Mouse (Mus musculus): ENCODE measurements at regions not wholly inside any gene's neighbourhood (a gene's known extent, or its start where the extent isn't known, plus 50 kb on each side); places are given as distances from the start of the nearest gene placed in this dataset.
"Not testable (repeated sequence)": the region's sequence is repeated elsewhere in the genome, so short reads cannot be mapped to it uniquely, and the experiment has no call there.

GRCm38 (mm10) chr17:4884083-4884482, 110.0 kb upstream of the Arid1b start:
- no peaks in the 10 kb centered on the region for H3K79me2 ChIP-seq (ENCODE audit: control insufficient read depth, insufficient read depth)
- H3ac ChIP-seq (ENCODE audit: control insufficient read depth, insufficient read length), result no peak overlapping the region
- no peak overlapping the region for H3K4me2 ChIP-seq (ENCODE audit: low read depth)
- H3K36me3 ChIP-seq (ENCODE audit: control insufficient read depth, insufficient read depth), result no peaks in the 10 kb centered on the region
- peaks cover 6% of the 10 kb centered on the region for H3K27me3 ChIP-seq (ENCODE audit: control insufficient read depth, insufficient read depth, insufficient read length)
- TF ChIP-seq POLR2AphosphoS2 (IDR thresholded peaks at IDR 0.05; ENCODE audit: insufficient read length, low read depth) (no peak), CEBPB (IDR thresholded peaks at IDR 0.05; ENCODE audit: insufficient read depth, poor library complexity, severe bottlenecking) (no peak), MYOD1 (IDR thresholded peaks at IDR 0.05; ENCODE audit: control insufficient read depth in 1 of 3, insufficient read length in 2 of 3, low read depth in 2 of 3) (no peak), TCF12 (IDR thresholded peaks at IDR 0.05; ENCODE audit: insufficient read depth, poor library complexity, severe bottlenecking) (no peak), USF1 (IDR thresholded peaks at IDR 0.05; ENCODE audit: low read depth) (no peak), TCF3 (IDR thresholded peaks at IDR 0.05; ENCODE audit: insufficient read length, low read depth) (no peak), POLR2A (IDR thresholded peaks at IDR 0.05; ENCODE audit: insufficient read length, low read depth) (no peak), MYOG (IDR thresholded peaks at IDR 0.05; ENCODE audit: control insufficient read depth in 1 of 3, insufficient read depth in 1 of 3, insufficient read length in 2 of 3, low read depth in 2 of 3) (no peak), SRF (IDR thresholded peaks at IDR 0.05; ENCODE audit: control insufficient read depth, insufficient read length, low read depth) (no peak), REST (IDR thresholded peaks at IDR 0.05; ENCODE audit: insufficient read depth, insufficient read length) (no peak), E2F4 (IDR thresholded peaks at IDR 0.05; ENCODE audit: insufficient read depth) (no peak)
- H3K4me3 ChIP-seq, result no peak overlapping the region

GRCm38 (mm10) chr17:4884761-4885160, 109.4 kb upstream of the Arid1b start:
- no peak for TF ChIP-seq POLR2AphosphoS2 (IDR thresholded peaks at IDR 0.05; ENCODE audit: insufficient read length, low read depth)
- no peak for TF ChIP-seq TCF3 (IDR thresholded peaks at IDR 0.05; ENCODE audit: insufficient read length, low read depth)
- TF ChIP-seq CEBPB (IDR thresholded peaks at IDR 0.05; ENCODE audit: insufficient read depth, poor library complexity, severe bottlenecking), result no peak
- no peak for TF ChIP-seq MAX (IDR thresholded peaks at IDR 0.05; ENCODE audit: low read depth)
- no peak for TF ChIP-seq USF1 (IDR thresholded peaks at IDR 0.05; ENCODE audit: low read depth)
- no peak for TF ChIP-seq MYOG (IDR thresholded peaks at IDR 0.05; ENCODE audit: control insufficient read depth in 1 of 3, insufficient read depth in 1 of 3, insufficient read length in 2 of 3, low read depth in 2 of 3)
- TF ChIP-seq SRF (IDR thresholded peaks at IDR 0.05; ENCODE audit: control insufficient read depth, insufficient read length, low read depth), result no peak
- no peak for TF ChIP-seq MYOD1 (IDR thresholded peaks at IDR 0.05; ENCODE audit: control insufficient read depth in 1 of 3, insufficient read length in 2 of 3, low read depth in 2 of 3)
- TF ChIP-seq POLR2A (IDR thresholded peaks at IDR 0.05; ENCODE audit: insufficient read length, low read depth), result no peak
- no peak for TF ChIP-seq TCF12 (IDR thresholded peaks at IDR 0.05; ENCODE audit: insufficient read depth, poor library complexity, severe bottlenecking)
- no peak for TF ChIP-seq E2F4 (IDR thresholded peaks at IDR 0.05; ENCODE audit: insufficient read depth)
- no peak for TF ChIP-seq REST (IDR thresholded peaks at IDR 0.05; ENCODE audit: insufficient read depth, insufficient read length)
- peaks cover 6% of the 10 kb centered on the region for H3K27me3 ChIP-seq (ENCODE audit: control insufficient read depth, insufficient read depth, insufficient read length)
- no peaks in the 10 kb centered on the region for H3K36me3 ChIP-seq (ENCODE audit: control insufficient read depth, insufficient read depth)
- H3ac ChIP-seq (ENCODE audit: control insufficient read depth, insufficient read length), result no peak overlapping the region
- H3K4me2 ChIP-seq (ENCODE audit: low read depth), result no peak overlapping the region
- no peaks in the 10 kb centered on the region for H3K79me2 ChIP-seq (ENCODE audit: control insufficient read depth, insufficient read depth)
- H3K4me3 ChIP-seq, result no peak overlapping the region

- not testable (repeated sequence) for H3K4me3 ChIP-seq; H3K4me2 ChIP-seq (ENCODE audit: low read depth); H3ac ChIP-seq (ENCODE audit: control insufficient read depth, insufficient read length); H3K36me3 ChIP-seq (ENCODE audit: control insufficient read depth, insufficient read depth); H3K79me2 ChIP-seq (ENCODE audit: control insufficient read depth, insufficient read depth); H3K27me3 ChIP-seq (ENCODE audit: control insufficient read depth, insufficient read depth, insufficient read length)
Measured at GRCm38 (mm10) chr17:4887331-4887730, 106.8 kb upstream of the Arid1b start.

- Histone ChIP-seq H3K79me2 (ENCODE audit: control insufficient read depth, insufficient read depth) (no peaks in the 10 kb centered on the region), H3K4me2 (ENCODE audit: low read depth) (no peak overlapping the region), H3K36me3 (ENCODE audit: control insufficient read depth, insufficient read depth) (no peaks in the 10 kb centered on the region), H3ac (ENCODE audit: control insufficient read depth, insufficient read length) (no peak overlapping the region), H3K4me3 (no peak overlapping the region), H3K27me3 (ENCODE audit: control insufficient read depth, insufficient read depth, insufficient read length) (peaks cover 9% of the 10 kb centered on the region)
- TF ChIP-seq CEBPB (IDR thresholded peaks at IDR 0.05; ENCODE audit: insufficient read depth, poor library complexity, severe bottlenecking), result no peak
- TF ChIP-seq USF1 (IDR thresholded peaks at IDR 0.05; ENCODE audit: low read depth), result no peak
- TF ChIP-seq POLR2AphosphoS2 (IDR thresholded peaks at IDR 0.05; ENCODE audit: insufficient read length, low read depth), result no peak
- TF ChIP-seq E2F4 (IDR thresholded peaks at IDR 0.05; ENCODE audit: insufficient read depth), result no peak
- TF ChIP-seq MYOG (IDR thresholded peaks at IDR 0.05; ENCODE audit: control insufficient read depth in 1 of 3, insufficient read depth in 1 of 3, insufficient read length in 2 of 3, low read depth in 2 of 3), result peak in 2 of 3 experiments; percentile 19 to 74
- TF ChIP-seq MYOD1 (IDR thresholded peaks at IDR 0.05; ENCODE audit: control insufficient read depth in 1 of 3, insufficient read length in 2 of 3, low read depth in 2 of 3), result peak in 1 of 3 experiments; percentile 50
Measured at GRCm38 (mm10) chr17:4889577-4889976, 104.6 kb upstream of the Arid1b start.

GRCm38 (mm10) chr17:4890131-4890530, 104.0 kb upstream of the Arid1b start:
- H3K4me3 ChIP-seq, result no peak overlapping the region
- no peak for TF ChIP-seq TCF12 (IDR thresholded peaks at IDR 0.05; ENCODE audit: insufficient read depth, poor library complexity, severe bottlenecking)
- TF ChIP-seq MAX (IDR thresholded peaks at IDR 0.05; ENCODE audit: low read depth), result no peak
- TF ChIP-seq CEBPB (IDR thresholded peaks at IDR 0.05; ENCODE audit: insufficient read depth, poor library complexity, severe bottlenecking), result no peak
- no peaks in the 10 kb centered on the region for H3K79me2 ChIP-seq (ENCODE audit: control insufficient read depth, insufficient read depth)
- H3K36me3 ChIP-seq (ENCODE audit: control insufficient read depth, insufficient read depth), result no peaks in the 10 kb centered on the region
- H3ac ChIP-seq (ENCODE audit: control insufficient read depth, insufficient read length), result no peak overlapping the region
- peaks cover 11% of the 10 kb centered on the region for H3K27me3 ChIP-seq (ENCODE audit: control insufficient read depth, insufficient read depth, insufficient read length)
- no peak overlapping the region for H3K4me2 ChIP-seq (ENCODE audit: low read depth)
